Mouse (Mus musculus) kidney, embryonic 14.5 days (tissue): ENCODE measurements at regions not wholly inside any gene's neighbourhood (a gene's known extent, or its start where the extent isn't known, plus 50 kb on each side); places are given as distances from the start of the nearest gene placed in this dataset.

Source experiments
- ATAC-seq: fragments of 200-750 bp; cut with Nextera tagmentation; 2 replicates; pipeline ENCODE4 v1.8.0; 2017; ENCODE audit warnings: moderate number of reproducible peaks, mild to moderate bottlenecking, moderate TSS enrichment, moderate library complexity; ENCODE audit not compliant: low FRiP score, low TSS enrichment
- H3K27ac ChIP-seq: fragments of 300-500 bp; sonication (generic); 2 replicates; pipeline ENCODE4 v1.5.1; 2014; ENCODE audit warnings: low read depth, mild to moderate bottlenecking, low read length, moderate library complexity, mixed read lengths
- H3K27me3 ChIP-seq: fragments of 300-500 bp; sonication (generic); 2 replicates; pipeline ENCODE4 v1.6.1; 2014; ENCODE audit warnings: mild to moderate bottlenecking, low read length; ENCODE audit not compliant: control insufficient read depth, insufficient read depth
- H3K36me3 ChIP-seq: fragments of 300-500 bp; sonication (generic); 2 replicates; pipeline ENCODE4 v1.6.1; 2014; ENCODE audit warnings: low read length, mixed read lengths; ENCODE audit not compliant: control insufficient read depth, insufficient read depth
- H3K4me1 ChIP-seq: fragments of 300-500 bp; sonication (generic); 2 replicates; pipeline ENCODE4 v1.6.1; 2014; ENCODE audit warnings: low read length, mixed read lengths; ENCODE audit not compliant: control insufficient read depth, insufficient read depth
- H3K4me2 ChIP-seq: fragments of 300-500 bp; sonication (generic); replicated peaks from 2 replicates; pipeline ENCODE4 v1.6.1; 2014; ENCODE audit warnings: low read depth, mild to moderate bottlenecking, low read length
- H3K4me3 ChIP-seq: fragments of 300-500 bp; sonication (generic); 2 replicates; pipeline ENCODE4 v1.5.1; 2014; ENCODE audit warnings: mild to moderate bottlenecking, low read length
- H3K9ac ChIP-seq: fragments of 300-500 bp; sonication (generic); 2 replicates; pipeline ENCODE4 v1.6.1; 2014; ENCODE audit warnings: low read depth, mild to moderate bottlenecking, low read length, moderate library complexity
- H3K9me3 ChIP-seq: fragments of 300-500 bp; sonication (generic); 2 replicates; pipeline ENCODE4 v1.6.1; 2016; ENCODE audit warnings: low read length; ENCODE audit not compliant: control insufficient read depth
- WGBS: fragments of 180-500 bp; shearing (Covaris S2); extraction: QIAGEN DNeasy Blood & Tissue Kit; methylation state at CpG from one replicate; pipeline ENCODE4 v1.1.7; 2014; 5-methylcytosine and 5-hydroxymethylcytosine counted together

DNA sequence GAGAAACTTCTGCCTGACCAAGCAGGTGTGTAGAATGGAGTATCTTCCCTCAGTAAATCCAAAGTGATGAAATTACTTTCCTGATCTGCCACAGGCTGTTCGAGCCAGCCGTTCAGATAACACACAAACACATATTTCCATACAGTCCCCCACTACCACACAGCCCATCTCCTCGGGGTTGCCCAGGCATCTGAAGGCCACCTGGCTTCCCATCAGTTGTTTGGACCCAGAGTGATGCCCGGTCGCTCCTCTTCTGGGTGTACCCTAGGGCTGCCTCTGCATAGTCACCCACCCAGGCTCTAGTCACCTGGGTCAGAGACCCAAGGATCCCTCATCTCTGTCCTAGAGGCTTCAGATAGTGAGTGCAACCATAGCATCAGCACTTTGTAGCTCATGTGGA lies 107.9 kb downstream of the CK137956 start:
- no peak overlapping the region for H3K27ac ChIP-seq
- no peak overlapping the region for H3K9ac ChIP-seq
- H3K9me3 ChIP-seq, result no peaks in the 10 kb centered on the region
- no peaks in the 10 kb centered on the region for H3K36me3 ChIP-seq
- no peak for ATAC-seq
- no peaks in the 10 kb centered on the region for H3K27me3 ChIP-seq
- no peaks in the 10 kb centered on the region for H3K4me1 ChIP-seq
- no peak overlapping the region for H3K4me3 ChIP-seq
- H3K4me2 ChIP-seq, result no peak overlapping the region
- WGBS, result 92% methylated on average over 5 of the region's 5 CpGs

DNA sequence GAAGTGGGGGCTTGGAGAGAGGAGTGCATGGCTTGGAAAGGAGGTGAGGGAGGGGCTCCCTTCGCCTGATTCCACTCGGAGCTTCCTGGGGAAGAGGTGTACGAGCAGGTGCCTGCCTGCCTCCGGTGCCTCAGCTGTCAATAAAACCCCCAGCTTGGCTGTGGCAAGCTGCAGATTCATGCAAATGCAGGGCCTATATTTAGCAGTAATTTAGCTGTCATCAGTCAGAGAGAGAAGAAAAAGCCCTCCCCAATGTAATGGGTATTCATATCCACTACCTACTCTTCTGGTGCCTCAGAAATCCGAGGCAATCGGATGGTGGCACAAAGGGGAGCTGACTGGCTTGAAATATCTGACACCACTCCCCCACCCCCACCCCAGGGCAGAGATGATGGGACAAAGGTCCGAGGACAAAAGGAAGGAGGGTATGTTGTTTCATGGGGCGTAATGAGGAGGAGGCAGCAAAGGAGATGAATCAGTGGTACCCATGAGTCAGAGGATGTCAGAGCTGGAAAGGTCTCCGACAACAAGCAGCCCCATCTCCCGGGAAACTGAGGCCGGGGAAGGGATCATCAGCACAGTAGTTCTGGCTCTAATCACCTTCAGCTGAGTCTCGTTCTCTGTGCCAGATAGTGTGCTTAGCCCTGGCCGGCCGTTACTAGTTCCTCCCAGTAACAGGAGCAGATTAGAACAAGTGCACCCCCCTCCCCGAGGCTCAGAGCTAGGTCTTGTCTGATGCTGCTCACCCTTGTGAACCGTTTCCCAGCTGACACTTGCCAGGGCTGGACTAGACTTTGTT lies 109.2 kb downstream of the CK137956 start:
- H3K36me3 ChIP-seq, result no peaks in the 10 kb centered on the region
- WGBS, result 63% methylated on average over 16 of the region's 16 CpGs

DNA sequence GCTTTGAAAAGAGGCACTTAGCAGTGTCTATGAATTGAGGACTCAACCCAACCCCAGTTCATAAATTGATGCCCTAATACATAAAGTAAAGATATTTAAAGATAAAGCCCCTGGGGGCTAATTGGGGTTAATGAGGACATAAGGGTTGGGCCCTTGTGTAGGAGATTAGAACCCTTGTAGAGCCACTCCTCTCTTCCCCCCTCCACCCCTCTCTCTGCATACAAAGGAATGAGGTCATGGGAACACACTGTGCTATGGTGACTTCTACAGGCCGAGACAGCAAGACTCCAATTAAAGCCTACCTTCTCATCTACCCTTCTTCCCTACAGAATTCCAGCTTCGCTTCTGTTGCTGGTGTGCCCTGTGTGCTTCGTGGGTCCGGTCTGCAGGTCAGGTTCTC lies 110.5 kb downstream of the CK137956 start:
- ATAC-seq, result no peak
- H3K27me3 ChIP-seq, result no peaks in the 10 kb centered on the region
- no peaks in the 10 kb centered on the region for H3K9me3 ChIP-seq
- no peaks in the 10 kb centered on the region for H3K36me3 ChIP-seq
- no peak overlapping the region for H3K27ac ChIP-seq
- H3K4me1 ChIP-seq, result no peaks in the 10 kb centered on the region
- H3K9ac ChIP-seq, result no peak overlapping the region
- 91% methylated on average over 4 of the region's 4 CpGs for WGBS
- no peak overlapping the region for H3K4me3 ChIP-seq
- no peak overlapping the region for H3K4me2 ChIP-seq

More for the DNA sequence above, 109.2 kb downstream of the CK137956 start:
- no peaks in the 10 kb centered on the region for H3K27me3 ChIP-seq
- no peak overlapping the region for H3K4me3 ChIP-seq
- no peaks in the 10 kb centered on the region for H3K9me3 ChIP-seq
- H3K4me1 ChIP-seq, result no peaks in the 10 kb centered on the region
- ATAC-seq, result no peak
- H3K9ac ChIP-seq, result no peak overlapping the region
- no peak overlapping the region for H3K27ac ChIP-seq
- H3K4me2 ChIP-seq, result no peak overlapping the region

DNA sequence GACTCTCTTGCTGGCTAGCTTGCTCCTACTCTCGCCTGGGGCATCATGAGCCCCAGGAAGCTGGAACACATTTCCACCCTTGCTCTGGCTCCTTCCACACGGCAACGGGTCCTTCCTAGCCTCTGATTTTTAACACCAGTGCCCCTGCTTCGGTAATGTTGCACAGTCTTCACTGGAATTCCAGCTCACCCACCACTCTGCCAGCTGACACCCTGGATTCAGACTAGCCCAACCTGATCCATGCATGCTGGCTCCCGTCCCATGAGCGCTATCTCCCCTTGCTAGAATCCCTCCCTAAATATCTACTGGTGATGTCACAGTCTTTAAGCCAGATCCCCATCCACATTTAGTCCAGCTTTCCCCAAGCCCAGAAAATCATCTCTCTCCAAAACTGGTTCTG lies 111.2 kb downstream of the CK137956 start:
- Histone ChIP-seq H3K4me1 (no peaks in the 10 kb centered on the region), H3K9ac (no peak overlapping the region), H3K36me3 (no peaks in the 10 kb centered on the region), H3K27me3 (no peaks in the 10 kb centered on the region), H3K4me3 (no peak overlapping the region), H3K9me3 (no peaks in the 10 kb centered on the region), H3K27ac (no peak overlapping the region), H3K4me2 (no peak overlapping the region)
- no peak for ATAC-seq
- 88% methylated on average over 6 of the region's 6 CpGs for WGBS

DNA sequence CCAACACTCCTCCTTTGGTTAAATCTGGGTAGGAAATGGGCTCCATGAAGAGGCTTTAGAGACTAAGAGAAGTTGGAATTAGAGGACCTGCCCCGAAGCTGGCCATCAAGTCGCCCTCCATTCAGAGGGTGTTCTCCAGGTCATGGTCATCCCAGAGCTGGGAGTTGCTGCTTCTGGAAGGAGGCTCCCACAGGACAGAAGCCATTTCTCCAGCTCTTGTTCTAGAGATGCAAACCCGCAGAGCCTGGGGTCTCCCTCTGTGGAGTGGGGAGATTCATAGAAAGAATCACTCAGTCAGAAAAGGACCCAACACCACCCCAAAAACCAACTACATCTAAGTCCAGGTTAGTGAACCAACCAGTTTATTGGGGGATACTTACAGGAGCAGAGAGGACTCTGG lies 112.2 kb downstream of the CK137956 start:
- Histone ChIP-seq H3K4me3 (no peak overlapping the region), H3K36me3 (no peaks in the 10 kb centered on the region), H3K9ac (no peak overlapping the region), H3K4me2 (no peak overlapping the region), H3K9me3 (no peaks in the 10 kb centered on the region), H3K27me3 (no peaks in the 10 kb centered on the region), H3K27ac (no peak overlapping the region), H3K4me1 (no peaks in the 10 kb centered on the region)
- 86% methylated on average over 3 of the region's 3 CpGs for WGBS
- no peak for ATAC-seq

DNA sequence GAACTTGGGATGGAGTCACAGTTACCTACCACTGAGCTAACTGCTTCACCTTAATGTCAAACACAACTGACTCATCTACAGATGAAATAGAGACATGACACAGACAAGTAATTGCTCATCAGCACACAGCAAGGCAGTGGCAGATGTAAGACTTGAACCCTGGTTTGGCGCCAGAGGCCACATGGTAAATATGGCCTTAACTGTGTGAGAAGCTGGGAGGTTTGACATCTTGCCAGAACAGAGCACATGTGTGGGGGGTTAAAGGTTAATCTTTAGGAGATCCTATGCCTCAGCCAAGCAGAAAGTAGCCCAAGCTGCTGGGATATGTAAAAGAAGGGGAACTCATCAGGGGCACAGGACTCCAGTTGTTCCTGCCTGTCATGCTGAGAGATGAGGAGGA lies 114.9 kb downstream of the CK137956 start:
- no peaks in the 10 kb centered on the region for H3K27me3 ChIP-seq
- no peaks in the 10 kb centered on the region for H3K9me3 ChIP-seq
- WGBS, result 92% methylated on average over 1 of the region's 1 CpGs
- no peak overlapping the region for H3K4me2 ChIP-seq
- H3K4me3 ChIP-seq, result no peak overlapping the region
- no peak overlapping the region for H3K27ac ChIP-seq
- H3K4me1 ChIP-seq, result no peaks in the 10 kb centered on the region
- no peak for ATAC-seq
- no peaks in the 10 kb centered on the region for H3K36me3 ChIP-seq
- no peak overlapping the region for H3K9ac ChIP-seq

DNA sequence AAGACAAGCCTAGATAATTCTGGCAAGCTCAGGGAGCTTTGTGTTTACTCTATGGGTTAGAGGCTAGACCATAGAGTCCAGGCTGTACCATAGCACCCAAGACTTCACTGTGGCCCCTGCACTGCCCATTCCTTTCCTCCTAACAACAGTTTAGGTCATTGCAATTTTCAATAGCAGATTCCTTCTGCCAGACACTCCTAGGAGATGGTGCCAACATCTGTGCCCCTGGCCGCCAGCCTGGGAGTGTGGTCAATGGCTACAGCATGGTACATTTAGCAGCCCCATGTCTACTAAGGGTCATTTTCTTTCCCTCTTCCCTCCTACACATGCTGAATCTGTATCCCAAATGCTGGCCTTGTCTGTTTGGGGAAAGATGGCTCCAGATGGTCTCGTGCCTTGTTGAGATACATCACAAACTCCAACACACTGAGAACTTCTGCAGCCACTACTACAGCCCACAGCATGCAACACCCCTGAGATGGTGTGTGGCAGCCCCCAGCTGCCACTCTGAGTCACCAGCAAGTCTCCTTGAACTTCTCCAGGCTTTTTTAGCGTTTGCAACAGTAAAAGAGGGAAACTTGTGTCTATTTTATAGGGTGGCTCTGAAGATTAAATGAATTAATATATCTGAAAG lies 115.9 kb downstream of the CK137956 start:
- Histone ChIP-seq H3K4me2 (no peak overlapping the region), H3K4me3 (no peak overlapping the region), H3K9me3 (no peaks in the 10 kb centered on the region), H3K9ac (no peak overlapping the region), H3K27ac (no peak overlapping the region), H3K27me3 (no peaks in the 10 kb centered on the region), H3K4me1 (no peaks in the 10 kb centered on the region), H3K36me3 (no peaks in the 10 kb centered on the region)
- ATAC-seq, result no peak
- WGBS, result 87% methylated on average over 3 of the region's 3 CpGs

DNA sequence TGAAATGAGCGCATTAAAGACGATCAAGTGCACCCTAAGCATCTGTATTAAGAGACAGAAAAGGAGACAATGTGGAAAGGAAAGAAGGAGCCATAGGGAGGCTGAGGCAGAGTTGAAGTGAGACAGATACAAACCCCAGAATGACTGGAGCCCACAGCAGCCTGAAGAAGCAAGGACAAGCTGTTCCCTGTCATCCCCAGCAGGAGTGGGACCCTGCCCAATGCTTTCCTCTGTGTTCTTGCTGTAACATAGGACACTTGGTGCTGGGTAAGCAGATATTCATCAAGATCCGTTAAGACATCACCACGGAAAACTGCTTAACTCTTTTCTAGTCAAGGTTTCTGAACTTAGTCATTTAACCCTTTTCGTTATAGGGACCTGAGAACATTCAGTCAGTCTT lies 121.4 kb downstream of the CK137956 start:
- H3K4me1 ChIP-seq, result no peaks in the 10 kb centered on the region
- no peak overlapping the region for H3K9ac ChIP-seq
- 79% methylated on average over 5 of the region's 5 CpGs for WGBS
- ATAC-seq, result no peak
- no peak overlapping the region for H3K4me3 ChIP-seq
- no peak overlapping the region for H3K27ac ChIP-seq
- H3K4me2 ChIP-seq, result no peak overlapping the region
- H3K36me3 ChIP-seq, result no peaks in the 10 kb centered on the region
- no peaks in the 10 kb centered on the region for H3K9me3 ChIP-seq
- no peaks in the 10 kb centered on the region for H3K27me3 ChIP-seq

DNA sequence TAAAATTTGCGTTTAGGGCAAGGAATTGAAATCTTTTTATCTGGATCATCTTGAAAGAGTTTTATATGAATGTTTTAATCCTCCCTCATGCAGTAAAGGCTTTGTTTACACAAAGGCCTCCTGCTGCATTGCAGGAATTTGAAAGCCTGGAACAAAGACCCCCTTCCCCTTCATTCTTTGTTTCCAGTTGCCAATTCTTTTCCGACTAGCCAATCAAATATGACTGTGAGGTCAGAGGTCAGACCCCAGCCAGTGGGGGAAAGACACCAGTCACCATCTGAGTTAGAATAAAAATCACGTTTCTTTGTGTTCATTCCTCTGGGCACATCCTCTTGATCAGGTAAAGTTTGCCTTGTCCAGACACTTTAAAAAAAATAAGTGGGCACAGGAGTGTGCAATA lies 124.4 kb downstream of the CK137956 start:
- Histone ChIP-seq H3K36me3 (no peaks in the 10 kb centered on the region), H3K4me2 (no peak overlapping the region), H3K9me3 (no peaks in the 10 kb centered on the region), H3K9ac (no peak overlapping the region), H3K27ac (no peak overlapping the region), H3K4me3 (no peak overlapping the region), H3K4me1 (no peaks in the 10 kb centered on the region), H3K27me3 (no peaks in the 10 kb centered on the region)
- no peak for ATAC-seq
- WGBS, result 58% methylated on average over 3 of the region's 3 CpGs
